Mouse (Mus musculus) midbrain, embryonic 16.5 days (tissue): Measurements from ENCODE around the gene Susd1. TPM values are rescaled to one million over a fixed set of nuclear protein-coding genes. Genes with fewer than 3 reads are reported as not detected.

Experiments
- ATAC-seq: fragments of 200-750 bp; cut with Nextera tagmentation; 2 replicates; pipeline ENCODE4 v1.8.0; 2017; ENCODE audit warnings: moderate TSS enrichment
- H3K27ac ChIP-seq: fragments of 300-500 bp; sonication (generic); 2 replicates; pipeline ENCODE4 v1.5.1; 2014; ENCODE audit warnings: mild to moderate bottlenecking, low read length, mixed read lengths
- H3K27me3 ChIP-seq: fragments of 300-500 bp; sonication (generic); 2 replicates; pipeline ENCODE4 v1.6.1; 2014; ENCODE audit warnings: low read depth, low read length, mixed read lengths; ENCODE audit not compliant: control insufficient read depth, insufficient read depth
- H3K36me3 ChIP-seq: fragments of 300-500 bp; sonication (generic); 2 replicates; pipeline ENCODE4 v1.6.1; 2014; ENCODE audit warnings: mild to moderate bottlenecking, low read length, moderate library complexity, mixed read lengths; ENCODE audit not compliant: control insufficient read depth, insufficient read depth
- H3K4me1 ChIP-seq: fragments of 300-500 bp; sonication (generic); 2 replicates; pipeline ENCODE4 v1.6.1; 2014; ENCODE audit warnings: mild to moderate bottlenecking, low read length, mixed read lengths; ENCODE audit not compliant: control insufficient read depth, insufficient read depth
- H3K4me2 ChIP-seq: fragments of 300-500 bp; sonication (generic); 2 replicates; pipeline ENCODE4 v1.6.1; 2014; ENCODE audit warnings: mild to moderate bottlenecking, low read length, mixed read lengths
- H3K4me3 ChIP-seq: fragments of 300-500 bp; sonication (generic); 2 replicates; pipeline ENCODE4 v1.5.1; 2014; ENCODE audit warnings: low read depth, mild to moderate bottlenecking, low read length, moderate library complexity, mixed read lengths
- H3K9ac ChIP-seq: fragments of 300-500 bp; sonication (generic); 2 replicates; pipeline ENCODE4 v1.6.1; 2014; ENCODE audit warnings: low read depth, low read length, mixed read lengths
- H3K9me3 ChIP-seq: fragments of 300-500 bp; sonication (generic); replicated peaks from 2 replicates; pipeline ENCODE4 v1.6.1; 2014; ENCODE audit warnings: mild to moderate bottlenecking, low read length, mixed read lengths; ENCODE audit not compliant: control insufficient read depth, poor library complexity, severe bottlenecking
- WGBS: fragments of 180-500 bp; shearing (Covaris S2); extraction: QIAGEN DNeasy Blood & Tissue Kit; methylation state at CpG from one replicate; pipeline ENCODE4 v1.1.7; 2014; 5-methylcytosine and 5-hydroxymethylcytosine counted together
- polyA plus RNA-seq: library from polyadenylated mRNA; unstranded; fragments of >200 nt; fragmentation: Nextera tagmentation; extraction: Ambion mirVana; gene quantifications from 2 replicates; pipeline ENCODE4 v1.2.1, GENCODE M21; 2015

Susd1 gene
- polyA plus RNA-seq, 1 experiment from 2014 or later: 2.2 TPM

- no peak overlapping the region for H3K9ac ChIP-seq
- H3K9me3 ChIP-seq: 0 out of 2 replicates have a peak, but pooled peaks cover 4% of the 10 kb centered on the region
- no peak overlapping the region for H3K4me2 ChIP-seq
- H3K4me1 ChIP-seq: no peaks in the 10 kb centered on the region
- no peaks in the 10 kb centered on the region for H3K27me3 ChIP-seq
- H3K36me3 ChIP-seq: no peaks in the 10 kb centered on the region
- no peak for ATAC-seq
- no peak overlapping the region for H3K4me3 ChIP-seq
- no peak overlapping the region for H3K27ac ChIP-seq
- 90% methylated on average over 4 of the region's 4 CpGs for WGBS
These were observed 164.3 kb downstream of the Susd1 start for GRCm38 (mm10) chr4:59274136-59274535.

GRCm38 (mm10) chr4:59273342-59273741, 165.1 kb downstream of the Susd1 start:
- H3K9ac ChIP-seq: no peak overlapping the region
- H3K4me2 ChIP-seq: no peak overlapping the region
- H3K27me3 ChIP-seq: no peaks in the 10 kb centered on the region
- no peaks in the 10 kb centered on the region for H3K36me3 ChIP-seq
- H3K9me3 ChIP-seq: peaks cover 4% of the 10 kb centered on the region; the same call in 1 of the 2 replicates
- H3K27ac ChIP-seq: no peak overlapping the region
- H3K4me1 ChIP-seq: no peaks in the 10 kb centered on the region
- ATAC-seq: no peak
- H3K4me3 ChIP-seq: no peak overlapping the region
- WGBS: 48% methylated on average over 1 of the region's 1 CpGs

- no peak overlapping the region for H3K4me2 ChIP-seq
- H3K4me3 ChIP-seq: no peak overlapping the region
- WGBS: 91% methylated on average over 5 of the region's 5 CpGs
- no peaks in the 10 kb centered on the region for H3K27me3 ChIP-seq
- H3K27ac ChIP-seq: no peak overlapping the region
- peaks cover 4% of the 10 kb centered on the region; the same call in 1 of the 2 replicates for H3K9me3 ChIP-seq
- H3K4me1 ChIP-seq: no peaks in the 10 kb centered on the region
- no peaks in the 10 kb centered on the region for H3K36me3 ChIP-seq
- no peak for ATAC-seq
- H3K9ac ChIP-seq: no peak overlapping the region
These were observed 172.8 kb downstream of the Susd1 start for GRCm38 (mm10) chr4:59265631-59266030.

GRCm38 (mm10) chr4:59265182-59265581, 173.3 kb downstream of the Susd1 start:
- peaks cover 4% of the 10 kb centered on the region; the same call in 1 of the 2 replicates for H3K9me3 ChIP-seq
- no peaks in the 10 kb centered on the region for H3K27me3 ChIP-seq
- no peak overlapping the region for H3K9ac ChIP-seq
- 85% methylated on average over 5 of the region's 5 CpGs for WGBS
- H3K27ac ChIP-seq: no peak overlapping the region
- no peak for ATAC-seq
- H3K4me2 ChIP-seq: no peak overlapping the region
- no peaks in the 10 kb centered on the region for H3K36me3 ChIP-seq
- H3K4me3 ChIP-seq: no peak overlapping the region
- H3K4me1 ChIP-seq: no peaks in the 10 kb centered on the region

Other genes starting within 250 kb of the Susd1 start
- gene Ugcg, start 249.4 kb downstream of the Susd1 start, polyA plus RNA-seq: 18.1 and 22.2 TPM in 2 replicates
- 14.1 and 19.3 TPM in 2 replicates for gene Ptbp3, start 110.7 kb upstream of the Susd1 start, polyA plus RNA-seq
- gene Hsdl2, start 142.9 kb upstream of the Susd1 start, polyA plus RNA-seq: 31.5 and 34.5 TPM in 2 replicates
- 38.1 and 51.2 TPM in 2 replicates for gene E130308A19Rik, start 187.6 kb upstream of the Susd1 start, polyA plus RNA-seq